Mouse (Mus musculus) midbrain, embryonic 16.5 days (tissue): ENCODE results near the gene Gsc2. TPM values are rescaled to one million over a fixed set of nuclear protein-coding genes. Genes with fewer than 3 reads are reported as not detected.

ENCODE experiments used
- ATAC-seq: fragments of 200-750 bp; cut with Nextera tagmentation; 2 replicates; pipeline ENCODE4 v1.8.0; 2017; ENCODE audit warnings: moderate TSS enrichment
- H3K27ac ChIP-seq: fragments of 300-500 bp; sonication (generic); 2 replicates; pipeline ENCODE4 v1.5.1; 2014; ENCODE audit warnings: mild to moderate bottlenecking, low read length, mixed read lengths
- H3K27me3 ChIP-seq: fragments of 300-500 bp; sonication (generic); 2 replicates; pipeline ENCODE4 v1.6.1; 2014; ENCODE audit warnings: low read depth, low read length, mixed read lengths; ENCODE audit not compliant: control insufficient read depth, insufficient read depth
- H3K36me3 ChIP-seq: fragments of 300-500 bp; sonication (generic); 2 replicates; pipeline ENCODE4 v1.6.1; 2014; ENCODE audit warnings: mild to moderate bottlenecking, low read length, moderate library complexity, mixed read lengths; ENCODE audit not compliant: control insufficient read depth, insufficient read depth
- H3K4me1 ChIP-seq: fragments of 300-500 bp; sonication (generic); 2 replicates; pipeline ENCODE4 v1.6.1; 2014; ENCODE audit warnings: mild to moderate bottlenecking, low read length, mixed read lengths; ENCODE audit not compliant: control insufficient read depth, insufficient read depth
- H3K4me2 ChIP-seq: fragments of 300-500 bp; sonication (generic); 2 replicates; pipeline ENCODE4 v1.6.1; 2014; ENCODE audit warnings: mild to moderate bottlenecking, low read length, mixed read lengths
- H3K4me3 ChIP-seq: fragments of 300-500 bp; sonication (generic); 2 replicates; pipeline ENCODE4 v1.5.1; 2014; ENCODE audit warnings: low read depth, mild to moderate bottlenecking, low read length, moderate library complexity, mixed read lengths
- H3K9ac ChIP-seq: fragments of 300-500 bp; sonication (generic); 2 replicates; pipeline ENCODE4 v1.6.1; 2014; ENCODE audit warnings: low read depth, low read length, mixed read lengths
- H3K9me3 ChIP-seq: fragments of 300-500 bp; sonication (generic); replicated peaks from 2 replicates; pipeline ENCODE4 v1.6.1; 2014; ENCODE audit warnings: mild to moderate bottlenecking, low read length, mixed read lengths; ENCODE audit not compliant: control insufficient read depth, poor library complexity, severe bottlenecking
- WGBS: fragments of 180-500 bp; shearing (Covaris S2); extraction: QIAGEN DNeasy Blood & Tissue Kit; methylation state at CpG from one replicate; pipeline ENCODE4 v1.1.7; 2014; 5-methylcytosine and 5-hydroxymethylcytosine counted together
- polyA plus RNA-seq: library from polyadenylated mRNA; unstranded; fragments of >200 nt; fragmentation: Nextera tagmentation; extraction: Ambion mirVana; gene quantifications from 2 replicates; pipeline ENCODE4 v1.2.1, GENCODE M21; 2015

Gene Gsc2
- polyA plus RNA-seq, 1 experiment from 2014 or later, result 0.46 TPM

DNA sequence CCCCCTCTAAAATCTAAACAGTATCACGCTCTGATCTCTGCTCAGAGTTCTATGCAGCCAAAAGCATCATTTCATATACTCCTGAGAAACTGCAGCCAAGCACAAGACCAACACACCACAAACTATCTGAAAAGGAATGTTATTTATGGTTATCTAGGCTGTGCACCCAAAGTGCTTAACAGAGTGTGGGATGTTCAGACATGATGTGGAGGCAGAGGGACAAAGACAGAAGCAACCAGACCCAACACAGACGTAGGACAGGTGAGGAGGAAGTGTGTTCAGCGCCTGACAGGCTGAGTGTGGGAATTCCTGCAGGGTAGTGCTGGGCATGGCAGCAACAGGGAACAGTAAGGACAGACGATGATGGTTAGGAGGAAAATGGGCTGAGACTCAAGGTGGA, 35.3 kb downstream of the Gsc2 start:
- H3K4me3 ChIP-seq, result no peak overlapping the region
- ATAC-seq, result no peak
- no peaks in the 10 kb centered on the region for H3K4me1 ChIP-seq
- no peak overlapping the region for H3K4me2 ChIP-seq
- 0 out of 2 replicates have a peak, but pooled peaks cover 4% of the 10 kb centered on the region for H3K36me3 ChIP-seq
- H3K27ac ChIP-seq, result no peak overlapping the region
- H3K9me3 ChIP-seq, result no peaks in the 10 kb centered on the region
- no peaks in the 10 kb centered on the region for H3K27me3 ChIP-seq
- H3K9ac ChIP-seq, result no peak overlapping the region
- WGBS, result 96% methylated on average over 4 of the region's 4 CpGs

GRCm38 (mm10) chr16:17876096-17876495, 38.8 kb downstream of the Gsc2 start:
- no peak overlapping the region for H3K27ac ChIP-seq
- H3K4me2 ChIP-seq, result no peak overlapping the region
- no peak overlapping the region for H3K9ac ChIP-seq
- no peak overlapping the region for H3K4me3 ChIP-seq
- 97% methylated on average over 1 of the region's 1 CpGs for WGBS
- H3K4me1 ChIP-seq, result no peaks in the 10 kb centered on the region
- no peaks in the 10 kb centered on the region for H3K9me3 ChIP-seq
- no peak for ATAC-seq
- no peaks in the 10 kb centered on the region for H3K27me3 ChIP-seq
- peaks cover 10% of the 10 kb centered on the region; the same call in 1 of the 2 replicates for H3K36me3 ChIP-seq

DNA sequence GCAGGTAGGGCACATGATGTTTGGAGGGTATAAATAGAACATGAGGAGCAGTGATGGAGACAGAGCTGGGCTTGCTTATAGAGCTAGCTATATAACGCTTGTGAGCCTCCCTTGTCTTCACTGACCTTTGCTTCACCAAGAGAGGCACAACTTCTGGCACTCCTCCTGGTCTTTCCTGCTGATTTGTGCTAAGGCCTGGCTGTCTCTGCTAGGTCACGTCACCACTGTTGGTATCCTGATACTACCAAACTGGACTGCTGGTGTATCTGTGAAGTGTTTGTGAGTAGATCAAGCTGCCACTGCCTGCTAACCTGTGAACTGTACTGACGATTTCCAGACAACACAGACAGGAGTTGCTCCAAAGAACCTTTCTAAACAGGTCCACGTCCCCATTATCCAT, 39.7 kb downstream of the Gsc2 start:
- WGBS, result 95% methylated on average over 4 of the region's 4 CpGs
- Histone ChIP-seq H3K36me3 (peaks cover 14% of the 10 kb centered on the region; the same call in 1 of the 2 replicates), H3K9me3 (no peaks in the 10 kb centered on the region), H3K4me2 (no peak overlapping the region), H3K27me3 (no peaks in the 10 kb centered on the region), H3K9ac (no peak overlapping the region), H3K4me1 (no peaks in the 10 kb centered on the region), H3K27ac (no peak overlapping the region), H3K4me3 (no peak overlapping the region)
- ATAC-seq, result no peak

DNA sequence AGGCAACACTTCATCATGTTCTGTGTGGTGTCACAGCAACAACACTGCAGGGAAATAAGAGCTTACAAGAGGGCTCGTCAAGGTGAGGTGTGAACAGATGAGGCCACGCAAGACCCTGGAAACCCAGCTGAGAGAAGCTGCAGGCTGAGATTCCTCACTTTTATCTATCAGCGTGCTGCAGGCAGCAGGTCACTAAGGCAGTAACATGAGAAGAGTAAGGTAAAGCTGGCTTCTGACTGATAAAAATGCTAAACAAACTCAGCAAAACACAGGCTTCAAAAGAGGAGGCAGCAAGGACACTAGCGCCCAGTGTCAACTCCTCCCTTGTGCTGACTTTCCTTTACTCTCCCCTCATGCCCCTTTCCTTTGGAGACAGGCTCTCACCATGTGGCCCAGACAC, 41.9 kb downstream of the Gsc2 start:
- WGBS, result 76% methylated on average over 4 of the region's 4 CpGs
- H3K4me1 ChIP-seq, result no peaks in the 10 kb centered on the region
- H3K9me3 ChIP-seq, result no peaks in the 10 kb centered on the region
- H3K4me2 ChIP-seq, result no peak overlapping the region
- H3K9ac ChIP-seq, result no peak overlapping the region
- H3K27ac ChIP-seq, result no peak overlapping the region
- H3K4me3 ChIP-seq, result no peak overlapping the region
- H3K36me3 ChIP-seq, result peaks cover 16% of the 10 kb centered on the region
- no peak for ATAC-seq
- no peaks in the 10 kb centered on the region for H3K27me3 ChIP-seq

- Histone ChIP-seq H3K36me3 (peaks cover 13% of the 10 kb centered on the region), H3K9me3 (no peaks in the 10 kb centered on the region), H3K27me3 (no peaks in the 10 kb centered on the region), H3K4me2 (no peak overlapping the region), H3K4me1 (no peaks in the 10 kb centered on the region), H3K4me3 (no peak overlapping the region), H3K9ac (no peak overlapping the region), H3K27ac (no peak overlapping the region)
- no peak for ATAC-seq
- 89% methylated on average over 5 of the region's 5 CpGs for WGBS
Measured at GRCm38 (mm10) chr16:17871248-17871647, 43.6 kb downstream of the Gsc2 start.

DNA sequence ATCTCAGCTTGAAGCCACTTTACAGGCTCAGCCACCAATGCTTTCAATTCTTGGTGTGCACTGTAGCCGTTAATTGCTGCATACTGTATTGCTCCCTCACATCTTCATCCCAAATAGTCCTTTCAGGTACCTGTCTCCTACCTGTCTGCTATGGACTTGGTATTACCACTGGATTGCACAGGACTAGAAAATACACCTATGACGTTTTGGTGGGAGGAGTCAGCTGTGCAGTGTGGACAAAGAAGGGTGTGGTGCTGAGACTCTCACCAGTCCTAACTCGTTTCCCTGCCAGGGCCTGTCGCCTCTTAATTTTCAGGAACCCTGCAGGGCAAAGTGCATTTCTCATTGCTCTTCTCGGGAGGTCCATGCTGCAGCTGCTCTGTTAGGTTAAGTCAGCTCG, 49.1 kb downstream of the Gsc2 start:
- no peaks in the 10 kb centered on the region for H3K9me3 ChIP-seq
- peaks cover 6% of the 10 kb centered on the region for H3K36me3 ChIP-seq
- H3K4me2 ChIP-seq, result no peak overlapping the region
- 0 out of 2 replicates have a peak, but pooled peaks cover 6% of the 10 kb centered on the region for H3K4me1 ChIP-seq
- ATAC-seq, result no peak
- H3K9ac ChIP-seq, result no peak overlapping the region
- H3K27ac ChIP-seq, result no peak overlapping the region
- 75% methylated on average over 6 of the region's 6 CpGs for WGBS
- H3K27me3 ChIP-seq, result no peaks in the 10 kb centered on the region
- no peak overlapping the region for H3K4me3 ChIP-seq

DNA sequence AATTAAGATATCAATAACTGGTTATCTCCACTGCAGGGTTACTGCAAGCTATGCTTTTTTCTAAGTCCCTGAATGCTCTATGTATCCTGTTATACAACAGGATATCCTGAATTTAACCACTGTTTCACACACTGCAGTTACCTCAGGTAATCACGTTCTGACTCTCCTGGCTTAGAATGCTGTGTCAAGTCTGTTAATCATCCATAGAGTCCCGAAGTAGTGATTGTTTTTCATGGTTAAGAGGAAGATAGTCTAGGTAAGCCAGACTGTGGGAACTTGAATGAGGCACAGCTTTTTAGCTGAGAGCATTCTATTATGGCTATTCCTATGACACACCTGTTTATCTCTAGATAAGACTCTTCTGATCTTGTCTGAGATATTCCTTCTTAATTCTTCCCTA, 49.6 kb downstream of the Gsc2 start:
- Histone ChIP-seq H3K4me2 (no peak overlapping the region), H3K27me3 (no peaks in the 10 kb centered on the region), H3K36me3 (peaks cover 4% of the 10 kb centered on the region), H3K9me3 (no peaks in the 10 kb centered on the region), H3K27ac (no peak overlapping the region), H3K9ac (no peak overlapping the region), H3K4me1 (0 out of 2 replicates have a peak, but pooled peaks cover 6% of the 10 kb centered on the region), H3K4me3 (no peak overlapping the region)
- 95% methylated on average over 2 of the region's 2 CpGs for WGBS
- ATAC-seq, result no peak

Other genes with a start within 250 kb of the Gsc2 start
- 47.5 and 47.9 TPM in 2 replicates for gene Med15, start 182.2 kb downstream of the Gsc2 start, polyA plus RNA-seq
- gene Klhl22, start 155.4 kb downstream of the Gsc2 start, polyA plus RNA-seq, result 86.0 and 89.4 TPM in 2 replicates
- gene Scarf2, start 117.8 kb downstream of the Gsc2 start, polyA plus RNA-seq, result 0.88 and 1.2 TPM in 2 replicates
- gene B830017H08Rik, start 81.9 kb downstream of the Gsc2 start, polyA plus RNA-seq, result 3.8 and 4.2 TPM in 2 replicates
- 3.3 and 4.4 TPM in 2 replicates for gene Car15, start 76.7 kb downstream of the Gsc2 start, polyA plus RNA-seq
- gene Gm20518, start 23.4 kb downstream of the Gsc2 start, polyA plus RNA-seq, result 0.48 and 0.49 TPM in 2 replicates
- 0.09 TPM in 1 of 2 replicates, not detected in the other for gene Tssk1, start 20.8 kb downstream of the Gsc2 start, polyA plus RNA-seq
- 108 and 113 TPM in 2 replicates for gene Dgcr2, start 16.5 kb downstream of the Gsc2 start, polyA plus RNA-seq
- gene Tssk2, start 16.4 kb downstream of the Gsc2 start, polyA plus RNA-seq, result not detected in 2 replicates
- 47.6 and 48.6 TPM in 2 replicates for gene Ess2, start 3.7 kb downstream of the Gsc2 start, polyA plus RNA-seq
- 163 and 179 TPM in 2 replicates for gene Slc25a1, start 13.2 kb upstream of the Gsc2 start, polyA plus RNA-seq
- not detected in 2 replicates for gene Vpreb2, start 65.4 kb upstream of the Gsc2 start, polyA plus RNA-seq
- gene Dgcr6, start 137.8 kb upstream of the Gsc2 start, polyA plus RNA-seq, result 155 and 157 TPM in 2 replicates
- 3.6 and 4.1 TPM in 2 replicates for gene Prodh, start 175.1 kb upstream of the Gsc2 start, polyA plus RNA-seq
- gene Rtn4r, start 212.6 kb upstream of the Gsc2 start, polyA plus RNA-seq, result 26.6 and 29.7 TPM in 2 replicates